Mouse (Mus musculus): ENCODE measurements around the gene Ctbp2.
A peak's percentile ranks its signal among the peaks of the same experiment; 100 is the strongest.
"Not testable (repeated sequence)": the region's sequence is repeated elsewhere in the genome, so short reads cannot be mapped to it uniquely, and the experiment has no call there.

Ctbp2 gene

DNA sequence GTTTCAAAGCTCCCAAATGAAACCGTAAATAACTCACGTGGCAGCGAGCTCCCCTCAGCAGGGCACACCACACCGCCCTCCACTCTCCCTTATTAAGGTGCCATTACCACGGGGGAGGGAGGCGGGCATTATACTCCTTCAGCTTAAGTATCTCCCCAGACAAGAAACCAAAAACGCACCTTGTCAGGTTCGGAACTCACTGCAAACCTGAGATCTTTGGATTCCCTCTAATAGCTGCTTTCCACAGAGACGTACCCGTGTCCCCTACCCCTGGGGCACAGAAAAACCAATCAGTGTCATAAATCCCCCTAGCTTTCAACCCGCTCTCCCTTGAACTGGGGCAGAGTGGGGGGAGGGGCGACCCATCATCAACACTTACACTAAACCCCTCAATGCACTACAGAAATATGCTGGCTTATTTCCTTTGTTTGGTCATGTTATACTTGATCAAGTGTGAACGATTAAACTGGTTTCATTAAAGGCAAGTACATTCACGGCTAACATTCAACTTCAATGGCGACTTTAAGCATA lies 3.9 kb downstream of the Ctbp2 start:
- DNase-seq (ENCODE audit: extremely low spot score): peak; percentile 73

- DNase-seq (ENCODE audit: extremely low spot score): peak; percentile 27
Measured at GRCm38 (mm10) chr7:133117815-133118214, 6.3 kb downstream of the Ctbp2 start.

GRCm38 (mm10) chr7:133116542-133116941 lies 7.6 kb downstream of the Ctbp2 start:
- DNase-seq (ENCODE audit: extremely low spot score): no peak

DNA sequence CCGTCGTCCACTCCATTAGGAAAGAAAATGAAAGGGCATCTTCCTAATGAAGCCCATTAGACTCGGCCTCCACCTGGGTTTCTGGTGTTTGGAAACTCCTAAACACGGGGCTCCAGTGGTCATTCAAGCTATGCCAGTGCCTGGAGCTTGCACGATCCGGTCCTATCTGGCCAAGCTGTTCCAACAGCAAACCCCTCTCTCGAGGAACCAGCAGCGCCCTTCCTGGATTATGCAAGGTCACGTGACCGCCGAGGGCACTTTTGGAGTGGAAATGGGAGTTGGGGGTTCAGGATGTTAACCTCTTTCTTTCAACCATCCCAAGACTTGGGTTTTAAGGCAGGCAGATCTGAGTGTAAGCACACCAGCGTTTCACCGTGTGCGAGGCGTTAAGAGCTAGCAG lies 8.3 kb downstream of the Ctbp2 start:
- peak; percentile 33 for DNase-seq (ENCODE audit: extremely low spot score)

DNA sequence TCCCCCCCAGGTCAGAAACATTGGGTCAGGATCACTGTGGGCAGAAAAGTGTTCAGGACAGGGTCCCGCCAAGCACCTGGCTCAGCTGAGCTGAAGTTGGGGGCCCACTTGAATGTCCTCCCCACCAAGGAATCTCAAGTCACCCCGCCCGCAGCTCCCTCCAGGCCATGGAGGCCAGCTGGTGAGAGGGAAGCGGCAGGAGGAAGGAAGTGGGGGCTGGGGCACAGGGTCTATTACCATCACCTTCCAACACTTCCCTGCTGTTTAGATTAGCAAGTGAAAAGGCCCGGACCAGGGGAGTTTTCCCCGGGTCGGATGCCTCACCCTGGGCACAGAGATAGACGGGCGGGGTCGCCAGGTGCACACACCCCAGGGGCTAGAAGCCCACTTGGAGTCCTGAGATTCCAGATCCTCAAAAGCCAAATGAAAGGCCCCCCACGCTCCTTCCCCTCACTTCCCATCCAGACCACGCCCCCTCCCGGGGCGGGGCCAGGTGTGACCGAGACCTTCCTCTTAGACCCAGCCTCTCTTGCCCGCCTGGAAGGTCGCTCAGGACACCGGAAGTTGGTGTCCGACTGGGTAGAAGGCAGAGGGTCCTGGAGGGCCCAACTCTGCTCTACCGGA lies 9.2 kb downstream of the Ctbp2 start:
- DNase-seq (ENCODE audit: extremely low spot score): peak; percentile 42

- DNase-seq (ENCODE audit: extremely low spot score): no peak
Measured at GRCm38 (mm10) chr7:133113185-133113895, 10.8 kb downstream of the Ctbp2 start.

GRCm38 (mm10) chr7:133112351-133112831 lies 11.8 kb downstream of the Ctbp2 start:
- peak; percentile 47 for DNase-seq (ENCODE audit: extremely low spot score)

GRCm38 (mm10) chr7:133109442-133109841 lies 14.7 kb downstream of the Ctbp2 start:
- no peak for DNase-seq (ENCODE audit: extremely low spot score)

- DNase-seq (ENCODE audit: extremely low spot score): no peak
Measured at GRCm38 (mm10) chr7:133108695-133109094, 15.5 kb downstream of the Ctbp2 start.

- no peak for DNase-seq (ENCODE audit: extremely low spot score)
Measured at GRCm38 (mm10) chr7:133102578-133102977, 21.6 kb downstream of the Ctbp2 start.

- no peak for DNase-seq (ENCODE audit: extremely low spot score)
Measured at GRCm38 (mm10) chr7:133101070-133101469, 23.1 kb downstream of the Ctbp2 start.

DNA sequence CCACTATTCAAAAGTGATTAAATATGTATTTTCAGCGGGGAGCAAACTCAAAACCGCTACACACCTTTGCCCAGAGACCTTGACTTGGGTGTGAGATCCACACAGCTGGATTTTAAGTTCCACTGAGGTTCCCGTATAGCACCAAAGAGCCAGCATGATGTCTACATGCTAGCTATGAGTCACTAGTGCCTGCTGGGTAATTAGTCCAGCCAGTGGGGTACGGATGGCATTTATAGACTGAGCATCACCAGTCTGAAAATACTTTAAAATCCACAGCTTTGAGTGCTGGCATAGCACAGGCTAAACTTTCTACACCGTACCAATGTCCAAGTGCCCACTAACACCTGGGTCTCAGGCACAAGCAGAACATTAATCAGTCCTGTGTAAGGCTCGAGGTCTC lies 24.0 kb downstream of the Ctbp2 start:
- DNase-seq (ENCODE audit: extremely low spot score): no peak

DNA sequence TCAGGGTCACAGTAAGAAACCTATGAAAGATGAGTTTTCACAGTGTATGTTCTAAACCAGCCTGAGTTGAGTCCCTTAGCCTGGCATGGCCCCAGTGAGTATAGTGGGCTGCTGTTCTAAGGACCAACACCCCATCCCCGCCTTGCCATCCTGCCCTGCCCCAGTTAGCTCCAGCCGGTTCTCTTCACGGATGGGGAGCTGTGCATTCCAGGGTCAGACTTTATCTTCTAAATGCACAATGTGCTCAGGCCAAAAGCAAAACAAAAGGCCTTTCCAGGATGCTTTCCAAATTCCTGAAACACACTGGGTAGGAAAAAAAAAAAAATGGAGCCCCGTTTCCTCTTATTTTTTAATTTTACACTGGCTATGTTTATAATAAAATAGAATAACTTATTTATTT lies 24.9 kb downstream of the Ctbp2 start:
- DNase-seq (ENCODE audit: extremely low spot score): no peak

- DNase-seq (ENCODE audit: extremely low spot score): no peak
Measured at GRCm38 (mm10) chr7:133098118-133098793, 25.9 kb downstream of the Ctbp2 start.

DNA sequence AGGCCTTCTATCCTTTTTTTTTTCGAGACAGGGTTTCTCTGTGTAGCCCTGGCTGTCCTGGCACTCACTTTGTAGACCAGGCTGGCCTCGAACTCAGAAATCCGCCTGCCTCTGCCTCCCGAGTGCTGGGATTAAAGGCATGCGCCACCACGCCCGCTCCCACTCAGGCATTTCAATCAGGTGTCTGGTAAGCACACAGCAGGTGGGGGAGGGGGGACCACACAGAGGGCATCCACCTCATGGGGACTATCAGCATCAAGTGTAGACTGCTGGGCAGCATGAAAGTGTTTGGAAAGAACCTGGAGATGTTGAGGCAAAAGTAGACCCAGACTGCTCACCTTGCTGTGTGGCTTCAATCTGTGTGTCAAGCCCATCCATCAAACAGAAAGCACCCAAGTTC lies 28.5 kb downstream of the Ctbp2 start:
- DNase-seq (ENCODE audit: extremely low spot score): not testable (repeated sequence)

- no peak for DNase-seq (ENCODE audit: extremely low spot score)
Measured at GRCm38 (mm10) chr7:133094711-133095495, 29.3 kb downstream of the Ctbp2 start.

GRCm38 (mm10) chr7:133094161-133094560 lies 30.0 kb downstream of the Ctbp2 start:
- DNase-seq (ENCODE audit: extremely low spot score): no peak

GRCm38 (mm10) chr7:133093731-133094130 lies 30.4 kb downstream of the Ctbp2 start:
- DNase-seq (ENCODE audit: extremely low spot score): no peak

DNA sequence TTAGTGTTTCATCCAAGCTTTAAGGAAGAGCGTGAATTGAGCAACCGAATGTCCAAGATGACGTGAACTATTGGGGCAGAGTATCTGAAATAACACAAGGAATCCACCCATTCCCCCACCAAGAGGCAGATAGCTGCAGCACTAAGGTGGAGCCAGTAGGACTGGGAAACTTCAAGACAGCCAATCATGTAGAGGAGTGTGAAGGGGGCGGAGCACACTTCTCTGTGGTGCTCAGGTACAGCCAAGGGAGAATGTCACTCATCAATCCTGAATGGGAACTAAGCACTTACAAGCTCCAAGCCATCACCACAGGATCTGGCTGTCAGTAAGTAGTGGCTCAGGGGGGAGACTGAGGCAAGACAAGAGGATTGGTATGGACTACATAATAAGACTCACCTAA lies 33.5 kb downstream of the Ctbp2 start:
- DNase-seq (ENCODE audit: extremely low spot score): no peak

DNA sequence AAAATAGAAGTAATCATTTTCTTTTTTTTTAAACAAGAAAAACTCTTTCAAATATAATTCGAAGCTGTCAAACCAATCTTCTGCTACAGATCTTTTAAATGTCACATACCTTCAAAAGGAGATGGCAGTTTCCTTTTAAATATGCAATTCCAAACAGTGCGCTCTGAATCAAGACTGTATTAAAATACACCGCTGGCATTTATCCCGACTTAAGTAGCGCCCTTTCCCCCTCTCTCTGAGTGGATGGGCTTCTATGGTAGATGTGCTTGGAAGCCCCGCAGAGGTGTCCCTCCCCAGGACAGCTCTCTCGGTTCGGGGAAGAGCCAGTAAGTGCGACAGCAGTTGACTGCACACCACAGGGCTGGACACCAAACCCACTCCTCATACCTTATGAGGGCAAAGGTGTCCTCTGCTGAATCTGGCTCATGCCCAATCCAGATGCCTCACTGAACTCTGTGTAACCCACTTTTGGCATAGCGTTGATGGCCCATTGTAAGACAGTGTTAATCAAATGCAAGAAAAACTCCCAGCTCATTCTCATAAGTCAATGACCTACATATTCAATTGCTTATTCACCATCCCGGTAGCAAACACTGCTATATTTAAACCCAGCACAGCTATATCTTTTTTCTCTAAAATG lies 34.4 kb downstream of the Ctbp2 start:
- DNase-seq (ENCODE audit: extremely low spot score): no peak

- DNase-seq (ENCODE audit: extremely low spot score): no peak
Measured at GRCm38 (mm10) chr7:133088830-133089261, 35.3 kb downstream of the Ctbp2 start.
